Mouse (Mus musculus): ENCODE measurements around the gene 4933400A11Rik. TPM values are rescaled to one million over a fixed set of nuclear protein-coding genes. Genes with fewer than 3 reads are reported as not detected.
A peak's percentile ranks its signal among the peaks of the same experiment; 100 is the strongest.

The 4933400A11Rik gene
- not detected in 2 replicates for polyA plus RNA-seq (2015; fragmentation: Nextera tagmentation; extraction: Ambion mirVana)

DNA sequence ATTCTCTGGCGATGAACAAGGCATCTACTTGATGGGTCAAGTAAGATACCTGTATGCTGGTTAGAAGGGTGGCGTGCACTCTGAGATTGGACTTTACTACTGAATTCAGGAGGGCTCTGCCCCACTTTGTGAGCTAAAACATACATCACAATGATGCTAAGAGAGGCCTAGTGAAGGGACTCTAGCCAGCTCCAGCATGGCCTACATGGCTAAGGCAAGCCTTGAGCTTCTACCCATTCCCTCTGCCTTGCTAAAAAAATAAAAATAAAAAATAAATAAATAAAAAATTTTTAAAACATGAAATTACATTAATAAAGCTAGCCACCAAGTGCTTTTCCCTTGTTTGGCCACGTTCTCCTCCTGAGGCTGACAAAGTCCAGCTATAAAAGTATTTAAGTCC, at the start of gene 4933400A11Rik:
Gene 4933400A11Rik, minus strand, starts transcription at position 101 of the 400 bp plus-strand sequence.
- WGBS, result 92% methylated on average over 3 of the region's 3 CpGs

DNA sequence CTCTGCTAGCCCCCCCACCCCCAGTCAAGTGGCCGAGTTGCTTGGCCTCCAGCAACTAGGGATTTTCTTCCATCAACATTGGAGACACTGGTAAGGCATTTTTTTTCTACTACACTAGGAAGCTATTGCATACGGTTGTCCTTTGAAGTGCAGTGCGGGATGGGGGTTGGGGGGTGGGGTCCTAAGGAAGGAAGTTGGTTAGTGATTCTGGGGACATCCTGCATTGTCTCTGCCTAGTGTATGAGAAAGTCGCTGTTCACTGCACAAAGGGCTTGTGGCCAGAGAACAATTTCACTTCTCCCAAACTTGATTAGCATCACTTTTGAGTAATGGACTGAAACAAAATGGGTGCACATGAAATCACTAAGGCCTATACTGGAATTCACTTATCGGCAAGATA, 48.7 kb upstream of the 4933400A11Rik start:
- Histone ChIP-seq H3K36me3 (replicated peaks) (no peaks in the 10 kb centered on the region), H3K4me2 (peak overlapping the region; percentile 42), H3K27ac (peak overlapping the region; percentile 76), H3K9ac (peak overlapping the region; percentile 16; the same call in 1 of the 2 replicates), H3K4me3 (peak overlapping the region; percentile 19), H3K9me3 (no peaks in the 10 kb centered on the region), H3K27me3 (replicated peaks) (no peaks in the 10 kb centered on the region), H3K4me1 (peaks cover 4% of the 10 kb centered on the region; the same call in 1 of the 2 replicates)
- peak; percentile 33; the same call in 1 of the 2 replicates for ATAC-seq (replicated peaks)
- WGBS, result 22% methylated on average over 5 of the region's 5 CpGs

More for the DNA sequence above, at the start of gene 4933400A11Rik:
- ATAC-seq (replicated peaks), result no peak
- Histone ChIP-seq H3K9ac (no peak within 1 kb of the TSS), H3K36me3 (replicated peaks) (no peaks in the 10 kb centered on the region), H3K4me1 (no peaks in the 10 kb centered on the region), H3K4me2 (no peak within 1 kb of the TSS), H3K4me3 (no peak within 1 kb of the TSS), H3K9me3 (no peaks in the 10 kb centered on the region), H3K27me3 (replicated peaks) (0 out of 2 replicates have a peak, but pooled peaks cover 2% of the 10 kb centered on the region), H3K27ac (no peak within 1 kb of the TSS)

DNA sequence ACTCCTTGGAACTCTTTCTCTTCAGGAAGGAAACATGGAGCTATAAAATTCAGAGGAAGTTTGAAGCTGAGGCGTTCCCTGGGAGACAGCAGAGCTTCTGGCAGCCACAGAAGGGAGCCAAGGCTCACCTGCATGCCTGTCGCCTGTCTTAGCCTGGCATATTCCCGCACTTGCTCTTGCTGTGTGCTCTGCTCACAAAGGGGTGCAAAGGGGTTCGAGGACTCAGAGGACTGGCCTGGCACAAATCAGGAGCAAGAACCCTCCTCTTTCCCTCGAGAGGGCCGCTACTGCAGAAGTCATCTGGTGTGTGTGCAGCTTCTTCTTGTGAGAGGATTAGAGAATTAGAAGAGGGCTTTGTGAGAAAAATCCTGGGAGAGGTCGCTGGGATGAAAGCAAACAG, 48.3 kb upstream of the 4933400A11Rik start:
- ATAC-seq (replicated peaks), result peak; percentile 59; the same call in 1 of the 2 replicates
- H3K27ac ChIP-seq, result peak overlapping the region; percentile 76
- peak overlapping the region; percentile 19 for H3K4me3 ChIP-seq
- no peaks in the 10 kb centered on the region for H3K36me3 ChIP-seq (replicated peaks)
- WGBS, result 22% methylated on average over 7 of the region's 7 CpGs
- H3K9ac ChIP-seq, result peak overlapping the region; percentile 16; the same call in 1 of the 2 replicates
- no peaks in the 10 kb centered on the region for H3K27me3 ChIP-seq (replicated peaks)
- peak overlapping the region; percentile 42 for H3K4me2 ChIP-seq
- H3K4me1 ChIP-seq, result peaks cover 4% of the 10 kb centered on the region; the same call in 1 of the 2 replicates
- H3K9me3 ChIP-seq, result no peaks in the 10 kb centered on the region

DNA sequence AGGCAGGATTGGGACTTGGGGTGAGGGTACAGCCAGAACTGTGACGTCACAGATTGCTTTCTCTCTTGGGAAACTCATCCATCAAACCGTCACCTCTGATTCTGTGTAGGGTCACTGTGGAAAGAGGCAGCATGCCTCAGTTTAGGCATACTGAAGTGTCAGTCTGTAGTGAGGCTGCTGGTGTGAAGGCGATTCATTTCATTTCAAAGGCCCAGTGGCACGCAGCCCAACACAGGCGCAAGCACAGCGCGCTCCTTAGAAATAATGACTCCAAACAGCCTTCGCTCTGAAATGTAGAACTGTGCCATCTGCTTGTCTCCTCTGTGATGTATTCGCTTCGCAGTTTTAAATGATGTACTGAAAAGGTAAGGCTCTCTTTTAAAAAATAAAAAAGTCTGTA, 47.5 kb upstream of the 4933400A11Rik start:
- Histone ChIP-seq H3K36me3 (replicated peaks) (no peaks in the 10 kb centered on the region), H3K9ac (no peak overlapping the region), H3K9me3 (no peaks in the 10 kb centered on the region), H3K4me1 (peaks cover 4% of the 10 kb centered on the region; the same call in 1 of the 2 replicates), H3K27me3 (replicated peaks) (no peaks in the 10 kb centered on the region), H3K4me2 (peak overlapping the region; percentile 29), H3K27ac (no peak overlapping the region; the same call in 1 of the 2 replicates), H3K4me3 (no peak overlapping the region)
- WGBS, result 34% methylated on average over 10 of the region's 10 CpGs
- ATAC-seq (replicated peaks), result peak; percentile 76

DNA sequence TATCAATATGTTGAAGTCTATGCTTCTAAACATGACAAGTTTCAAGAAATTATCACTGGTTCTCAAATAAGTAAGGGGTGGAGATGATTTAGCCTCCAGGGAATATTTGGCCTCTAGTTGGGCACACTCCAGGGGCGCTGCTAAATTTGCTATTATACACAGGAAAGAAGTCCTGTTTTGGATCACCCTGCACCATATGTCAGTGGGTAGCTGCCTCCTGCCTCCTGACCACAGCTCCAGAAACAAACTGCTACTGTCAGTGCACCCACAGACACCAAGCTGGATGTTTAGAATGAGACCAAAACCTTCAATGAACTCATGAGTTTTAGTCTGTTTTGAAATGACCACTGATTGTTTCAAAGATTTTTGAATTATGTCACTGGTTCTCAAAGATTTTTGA, 34.2 kb upstream of the 4933400A11Rik start:
- no peak overlapping the region for H3K9ac ChIP-seq
- no peaks in the 10 kb centered on the region for H3K9me3 ChIP-seq
- H3K27ac ChIP-seq, result no peak overlapping the region
- H3K4me2 ChIP-seq, result no peak overlapping the region
- H3K4me1 ChIP-seq, result no peaks in the 10 kb centered on the region
- H3K4me3 ChIP-seq, result no peak overlapping the region
- H3K36me3 ChIP-seq (replicated peaks), result no peaks in the 10 kb centered on the region
- H3K27me3 ChIP-seq (replicated peaks), result peaks cover 5% of the 10 kb centered on the region
- WGBS, result 94% methylated on average over 1 of the region's 1 CpGs
- no peak for ATAC-seq (replicated peaks)

DNA sequence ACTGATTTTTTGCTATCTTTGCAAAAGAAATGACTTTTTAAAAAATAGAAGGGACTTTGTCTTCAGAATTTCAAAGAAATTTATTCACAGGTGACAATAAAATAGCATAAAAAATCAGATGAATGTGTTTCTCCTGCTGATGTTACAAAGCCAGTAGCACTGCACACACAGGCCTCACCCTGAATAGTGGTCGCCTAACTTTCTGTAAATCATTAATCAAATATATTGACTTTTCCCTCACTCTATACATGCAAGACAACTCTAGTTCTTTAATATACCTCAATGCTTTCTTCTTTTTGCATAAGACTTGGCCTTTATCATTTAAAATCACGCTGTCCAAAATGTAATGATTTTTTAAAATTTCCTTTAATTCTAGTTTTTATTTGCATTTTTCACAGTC, 32.3 kb upstream of the 4933400A11Rik start:
- Histone ChIP-seq H3K27me3 (replicated peaks) (peaks cover 5% of the 10 kb centered on the region), H3K4me1 (no peaks in the 10 kb centered on the region), H3K9me3 (no peaks in the 10 kb centered on the region), H3K36me3 (replicated peaks) (no peaks in the 10 kb centered on the region), H3K9ac (no peak overlapping the region), H3K4me3 (no peak overlapping the region), H3K27ac (no peak overlapping the region), H3K4me2 (no peak overlapping the region)
- no peak for ATAC-seq (replicated peaks)
- 86% methylated on average over 2 of the region's 2 CpGs for WGBS

DNA sequence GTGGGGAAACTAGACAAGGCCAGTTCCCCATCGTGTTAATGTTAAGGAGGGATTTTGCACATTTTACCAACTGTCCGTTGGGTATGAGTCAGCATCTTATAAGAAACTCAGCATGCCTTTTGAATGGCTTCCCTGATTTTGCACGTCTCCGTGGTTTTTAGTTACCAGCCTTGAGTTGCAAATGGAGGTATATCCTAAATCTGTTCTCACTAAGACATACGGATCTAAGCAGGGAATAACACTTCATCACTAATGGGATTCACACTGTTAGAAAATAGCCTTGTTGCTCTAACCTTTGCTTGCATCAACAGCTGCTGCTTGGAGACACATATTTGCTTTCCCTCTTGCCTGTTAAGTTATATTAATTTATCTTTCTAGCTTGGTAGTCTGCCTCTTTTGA, 31.9 kb upstream of the 4933400A11Rik start:
- Histone ChIP-seq H3K27ac (no peak overlapping the region), H3K4me1 (no peaks in the 10 kb centered on the region), H3K36me3 (replicated peaks) (no peaks in the 10 kb centered on the region), H3K4me3 (no peak overlapping the region), H3K9me3 (no peaks in the 10 kb centered on the region), H3K9ac (no peak overlapping the region), H3K4me2 (no peak overlapping the region), H3K27me3 (replicated peaks) (peaks cover 5% of the 10 kb centered on the region)
- ATAC-seq (replicated peaks), result no peak
- 52% methylated on average over 5 of the region's 5 CpGs for WGBS

DNA sequence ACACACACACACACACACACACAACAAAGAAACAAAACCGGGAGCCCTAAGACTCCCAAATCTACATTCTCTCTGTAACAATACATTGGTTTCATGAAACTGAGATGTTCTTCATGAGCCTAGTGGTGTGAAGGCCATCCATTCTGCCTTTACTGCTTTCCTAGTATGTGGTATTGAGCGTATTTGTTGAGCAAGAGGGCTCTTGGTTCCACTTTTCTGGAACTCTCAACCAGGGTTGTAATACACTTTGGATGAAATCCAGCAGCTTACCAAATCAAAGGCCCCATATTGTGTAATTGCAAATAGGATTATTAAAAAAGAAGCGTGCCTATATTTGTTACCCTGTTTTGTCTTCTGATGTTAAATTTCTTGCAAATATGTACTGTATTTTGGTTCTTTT, 28.3 kb upstream of the 4933400A11Rik start:
- Histone ChIP-seq H3K4me3 (no peak overlapping the region), H3K4me1 (no peaks in the 10 kb centered on the region), H3K36me3 (replicated peaks) (no peaks in the 10 kb centered on the region), H3K9ac (no peak overlapping the region), H3K27me3 (replicated peaks) (peaks cover 2% of the 10 kb centered on the region), H3K4me2 (no peak overlapping the region), H3K27ac (no peak overlapping the region), H3K9me3 (no peaks in the 10 kb centered on the region)
- ATAC-seq (replicated peaks), result no peak
- WGBS, result 79% methylated on average over 3 of the region's 3 CpGs

DNA sequence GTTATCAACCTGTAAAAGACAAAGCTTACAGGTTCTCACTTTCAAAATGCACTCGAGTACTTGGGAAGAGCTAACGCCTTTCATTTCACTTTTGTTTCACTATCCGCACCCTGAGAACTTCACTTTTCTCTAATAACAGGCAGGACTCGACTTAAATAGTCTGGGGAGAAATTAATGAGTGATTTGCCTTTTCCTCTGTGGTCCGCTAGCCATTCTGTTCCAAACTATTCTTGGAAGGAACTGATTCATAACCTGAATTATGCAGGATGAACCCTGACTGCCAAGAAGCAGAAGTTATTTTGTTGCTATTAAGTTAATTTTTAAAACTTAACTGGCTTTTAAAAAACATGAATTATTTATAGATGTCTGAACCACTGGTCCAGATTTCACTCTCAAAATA, 26.4 kb upstream of the 4933400A11Rik start:
- H3K4me1 ChIP-seq, result no peaks in the 10 kb centered on the region
- H3K36me3 ChIP-seq (replicated peaks), result no peaks in the 10 kb centered on the region
- H3K4me3 ChIP-seq, result no peak overlapping the region
- no peak for ATAC-seq (replicated peaks)
- WGBS, result 63% methylated on average over 5 of the region's 5 CpGs
- no peak overlapping the region for H3K4me2 ChIP-seq
- H3K9me3 ChIP-seq, result no peaks in the 10 kb centered on the region
- no peaks in the 10 kb centered on the region for H3K27me3 ChIP-seq (replicated peaks)
- H3K27ac ChIP-seq, result no peak overlapping the region
- H3K9ac ChIP-seq, result no peak overlapping the region

DNA sequence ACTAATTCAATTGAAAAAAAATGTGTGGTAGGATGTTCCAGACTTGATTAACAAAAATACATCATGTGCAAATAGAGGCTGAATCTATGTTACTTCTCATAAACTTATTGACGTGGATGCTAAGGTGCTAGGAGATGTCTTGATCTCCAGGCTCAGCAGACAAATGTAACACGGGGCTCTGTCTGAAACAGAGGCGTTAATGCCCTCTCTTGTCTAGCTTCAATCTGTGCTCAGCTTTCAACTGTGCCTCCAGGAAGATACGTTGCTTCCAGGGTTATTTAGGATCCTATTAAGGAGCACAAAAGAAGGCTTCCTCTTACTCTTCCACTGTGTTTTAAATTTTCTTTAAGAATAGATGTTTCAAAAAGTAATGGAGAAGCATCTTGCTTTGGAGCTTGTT, 20.8 kb upstream of the 4933400A11Rik start:
- Histone ChIP-seq H3K9me3 (no peaks in the 10 kb centered on the region), H3K36me3 (replicated peaks) (no peaks in the 10 kb centered on the region), H3K4me1 (no peaks in the 10 kb centered on the region), H3K27me3 (replicated peaks) (no peaks in the 10 kb centered on the region), H3K4me3 (no peak overlapping the region), H3K27ac (no peak overlapping the region), H3K9ac (no peak overlapping the region), H3K4me2 (no peak overlapping the region)
- no peak for ATAC-seq (replicated peaks)
- WGBS, result 23% methylated on average over 4 of the region's 4 CpGs

DNA sequence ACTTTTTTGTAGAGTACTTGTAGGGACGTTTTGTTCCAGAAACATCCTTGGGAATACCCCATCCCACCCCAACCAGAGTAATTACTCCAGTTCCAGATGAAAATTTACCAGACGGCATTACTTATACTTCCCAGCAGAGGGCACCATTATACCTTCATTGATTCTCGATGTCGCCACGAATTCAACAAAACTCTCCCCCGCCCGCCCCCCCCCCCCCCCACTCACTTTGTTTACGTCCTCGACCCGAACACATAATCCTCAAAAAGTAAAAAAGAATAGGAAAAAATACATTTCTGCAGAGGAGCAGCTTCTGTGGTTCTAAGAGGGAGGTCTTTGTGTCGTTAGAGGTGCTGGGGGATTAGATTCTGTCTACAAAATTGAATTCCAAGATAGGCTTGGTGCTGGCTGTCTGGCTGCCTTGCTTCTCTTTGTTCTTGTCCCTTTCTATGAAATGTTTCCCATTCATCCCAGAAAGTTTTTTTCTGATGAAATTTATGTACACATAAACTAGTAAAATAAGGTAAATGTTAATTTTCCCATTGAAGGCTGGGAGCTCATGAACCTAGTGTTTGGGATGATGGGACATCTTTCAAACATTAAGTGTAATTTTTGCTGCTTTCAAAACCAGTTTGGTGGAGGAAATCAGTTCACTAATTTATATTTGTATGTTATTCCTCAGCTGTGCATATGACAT, 19.7 kb upstream of the 4933400A11Rik start:
- no peak overlapping the region for H3K9ac ChIP-seq

DNA sequence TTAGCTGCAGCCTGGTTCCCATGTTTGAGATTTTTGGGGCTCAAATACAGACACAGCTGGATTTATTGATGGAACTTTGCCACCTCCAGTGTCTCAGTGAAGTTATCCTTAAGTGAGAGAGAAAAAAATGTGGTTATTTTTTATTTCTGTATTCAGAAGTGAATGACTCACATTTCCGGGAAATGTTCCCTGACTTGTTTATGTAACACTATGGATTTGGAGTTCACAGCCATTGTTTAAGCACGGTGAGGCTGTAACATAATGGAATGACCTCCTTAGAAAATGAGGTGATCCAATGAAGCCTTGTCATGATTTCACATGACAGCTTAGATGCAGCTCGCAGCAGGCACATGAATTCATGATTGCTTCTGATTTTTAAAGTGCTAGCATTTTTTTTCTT, 17.7 kb upstream of the 4933400A11Rik start:
- Histone ChIP-seq H3K27me3 (replicated peaks) (no peaks in the 10 kb centered on the region), H3K9me3 (no peaks in the 10 kb centered on the region), H3K36me3 (replicated peaks) (no peaks in the 10 kb centered on the region), H3K4me1 (no peaks in the 10 kb centered on the region), H3K4me2 (no peak overlapping the region), H3K4me3 (no peak overlapping the region), H3K27ac (no peak overlapping the region), H3K9ac (no peak overlapping the region)
- no peak for ATAC-seq (replicated peaks)
- 56% methylated on average over 3 of the region's 3 CpGs for WGBS

More for the DNA sequence above, 19.7 kb upstream of the 4933400A11Rik start:
- H3K36me3 ChIP-seq (replicated peaks), result no peaks in the 10 kb centered on the region
- 9% methylated on average over 11 of the region's 11 CpGs for WGBS
- no peaks in the 10 kb centered on the region for H3K9me3 ChIP-seq
- H3K27me3 ChIP-seq (replicated peaks), result no peaks in the 10 kb centered on the region
- peak overlapping the region; percentile 33 for H3K4me3 ChIP-seq
- peak overlapping the region; percentile 30 for H3K4me2 ChIP-seq
- ATAC-seq (replicated peaks), result no peak; the same call in 1 of the 2 replicates
- H3K4me1 ChIP-seq, result no peaks in the 10 kb centered on the region
- 0 out of 2 replicates have a peak overlapping the region, but pooled peaks have one; percentile 42 for H3K27ac ChIP-seq

DNA sequence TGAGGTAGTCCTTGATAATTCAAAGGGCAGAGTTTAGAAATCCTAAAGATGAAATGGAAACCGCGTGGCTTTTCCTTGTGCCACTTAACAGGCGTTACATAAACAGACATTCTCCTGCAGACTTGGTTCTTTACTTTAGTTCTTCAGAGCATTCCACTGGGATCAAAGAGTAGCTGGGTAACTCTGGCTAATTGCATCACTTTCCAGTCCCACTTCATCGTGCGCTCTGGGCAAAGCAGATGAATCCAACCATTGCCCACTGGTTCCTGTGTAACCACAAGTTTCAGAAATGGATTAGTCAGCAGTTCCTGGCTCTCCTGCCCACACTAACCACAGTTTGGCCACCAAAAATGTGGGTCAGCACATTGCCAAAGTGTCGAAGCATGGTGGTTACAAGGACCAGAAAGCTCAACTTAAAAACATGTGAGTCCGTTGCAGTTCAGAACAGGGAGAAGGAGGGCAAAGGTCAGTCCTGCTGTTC, 15.4 kb upstream of the 4933400A11Rik start:
- Histone ChIP-seq H3K27ac (no peak overlapping the region), H3K4me1 (no peaks in the 10 kb centered on the region), H3K36me3 (replicated peaks) (no peaks in the 10 kb centered on the region), H3K4me3 (no peak overlapping the region), H3K9ac (no peak overlapping the region), H3K4me2 (no peak overlapping the region), H3K9me3 (no peaks in the 10 kb centered on the region), H3K27me3 (replicated peaks) (no peaks in the 10 kb centered on the region)
- 42% methylated on average over 7 of the region's 7 CpGs for WGBS
- ATAC-seq (replicated peaks), result no peak
